In genomic region chr5:46790536-46790935, GRCm38 (mm10) we compare ENCODE assay signal across 13 mouse cellular contexts.
A peak's percentile ranks its signal among the peaks of the same experiment; 100 is the strongest.
DNase-seq lines count a peak whose midpoint lies in the region; ATAC-seq lines count a peak whose summit lies in the region.
"Had no signal": no experiment of that assay in that cellular context is flagged by ENCODE, and none has a peak within 500 bp of the region (broad histone marks: within the 10 kb centered on the region; RNA-seq: fewer than 3 reads in every experiment).

No protein-coding gene starts in this region.

- H3K4me1 ChIP-seq in forebrain, embryonic 15.5 days: peaks cover 6% of the 10 kb centered on the region
- 0 out of 2 replicates have a peak, but pooled peaks cover 6% of the 10 kb centered on the region for H3K4me1 ChIP-seq in lung, embryonic 15.5 days

- H3K4me2 ChIP-seq in forebrain, embryonic 15.5 days (replicated peaks): no peak overlapping the region
- H3K4me2 ChIP-seq in lung, embryonic 15.5 days: no peak overlapping the region
- H3K4me2 ChIP-seq: embryonic facial prominence, embryonic 13.5 days had no signal

- H3K4me3 ChIP-seq in forebrain, embryonic 15.5 days: no peak overlapping the region
- no peak overlapping the region for H3K4me3 ChIP-seq in lung, embryonic 15.5 days
- H3K4me3 ChIP-seq: embryonic facial prominence, embryonic 13.5 days; layer of hippocampus, adult 2 months had no signal

- ATAC-seq in forebrain, embryonic 15.5 days (replicated peaks): peak; percentile 91
- ATAC-seq in lung, embryonic 15.5 days (ENCODE audit: borderline replicate concordance, extremely low read depth, low FRiP score, low TSS enrichment): peak; percentile 89
- ATAC-seq: liver, postnatal 0 days had no signal

- H3K9me3 ChIP-seq in forebrain, embryonic 15.5 days: no peaks in the 10 kb centered on the region
- no peaks in the 10 kb centered on the region for H3K9me3 ChIP-seq in lung, embryonic 15.5 days
- H3K9me3 ChIP-seq: embryonic facial prominence, embryonic 13.5 days had no signal

- no peak overlapping the region for H3K27ac ChIP-seq in forebrain, embryonic 15.5 days (replicated peaks)
- peak overlapping the region; percentile 77 for H3K27ac ChIP-seq in lung, embryonic 15.5 days
- H3K27ac ChIP-seq: embryonic facial prominence, embryonic 13.5 days; layer of hippocampus, adult 2 months had no signal

- no peaks in the 10 kb centered on the region for H3K27me3 ChIP-seq in forebrain, embryonic 15.5 days
- no peaks in the 10 kb centered on the region for H3K27me3 ChIP-seq in lung, embryonic 15.5 days
- H3K27me3 ChIP-seq: embryonic facial prominence, embryonic 13.5 days had no signal

- 2% methylated on average over 3 of the region's 3 CpGs for WGBS in forebrain, embryonic 15.5 days
- 27% methylated on average over 3 of the region's 3 CpGs for WGBS in lung, embryonic 15.5 days

- DNase-seq in layer of hippocampus, adult 11-12 months (ENCODE audit: low spot score): peak; percentile 4
- no peak for DNase-seq in layer of hippocampus, postnatal 25 days (ENCODE audit: extremely low spot score in 1 of 2, low spot score in 1 of 2)
- DNase-seq in adrenal gland, postnatal 36 days: peak; percentile 9 to 42
- no peak for DNase-seq in gastrocnemius, postnatal 25 days
- no peak for DNase-seq in cerebellum, postnatal 4 days (ENCODE audit: low spot score in 2 of 2)
- DNase-seq in heart, adult 8-10 months (ENCODE audit: low spot score): no peak
- DNase-seq: heart, adult 11 months; liver, postnatal 0 days; thymus, postnatal 14 days had no signal

- H3K9ac ChIP-seq in forebrain, embryonic 15.5 days (replicated peaks): no peak overlapping the region
- H3K9ac ChIP-seq in lung, embryonic 15.5 days: no peak overlapping the region
- H3K9ac ChIP-seq: embryonic facial prominence, embryonic 13.5 days; liver, postnatal 0 days had no signal

- no peaks in the 10 kb centered on the region for H3K36me3 ChIP-seq in forebrain, embryonic 15.5 days
- H3K36me3 ChIP-seq in lung, embryonic 15.5 days: no peaks in the 10 kb centered on the region
- H3K36me3 ChIP-seq: embryonic facial prominence, embryonic 13.5 days had no signal

Comparison
In these comparisons a context has a peak if more than half of its experiments do, and no peak if none do; other contexts are left out.
1. DNase-seq: peak in layer of hippocampus, adult 11-12 months (single experiment) and adrenal gland, postnatal 36 days (2 of 2); none in layer of hippocampus, postnatal 25 days (0 of 2), gastrocnemius, postnatal 25 days (single experiment), cerebellum, postnatal 4 days (0 of 2) and heart, adult 8-10 months (single experiment).